Mouse (Mus musculus) adrenal gland, postnatal 36 days (tissue): ENCODE measurements at regions not wholly inside any gene's neighbourhood (a gene's known extent, or its start where the extent isn't known, plus 50 kb on each side); places are given as distances from the start of the nearest gene placed in this dataset.

Experiments
- DNase-seq, 2 experiments: peaks; one replicate each; pipeline ENCODE4 v3.0.0; 2021; ENCODE audit warnings: mixed read lengths in 1 of 2

- no peak for DNase-seq
Measured at GRCm38 (mm10) chr13:34800906-34801305, 66.3 kb downstream of the Fam50b start.

GRCm38 (mm10) chr13:34806532-34807092, 68.5 kb upstream of the Prpf4b start:
- DNase-seq: no peak

- DNase-seq: no peak
Measured at GRCm38 (mm10) chr13:34809536-34809935, 65.6 kb upstream of the Prpf4b start.

- no peak for DNase-seq
Measured at GRCm38 (mm10) chr13:34814161-34815056, 60.7 kb upstream of the Prpf4b start.

- DNase-seq: no peak
Measured at GRCm38 (mm10) chr13:34815057-34815410, 60.1 kb upstream of the Prpf4b start.

GRCm38 (mm10) chr13:34818211-34818610, 56.9 kb upstream of the Prpf4b start:
- no peak for DNase-seq

GRCm38 (mm10) chr13:34820423-34820822, 54.7 kb upstream of the Prpf4b start:
- peak in 1 of 2 experiments; percentile 6 for DNase-seq

GRCm38 (mm10) chr13:34821946-34822345, 53.2 kb upstream of the Prpf4b start:
- DNase-seq: no peak

- DNase-seq: no peak
Measured at GRCm38 (mm10) chr13:34824157-34824556, 50.9 kb upstream of the Prpf4b start.
